Mouse (Mus musculus) megakaryocyte progenitor cell, adult 5-6 weeks (primary cell): ENCODE data around the gene Tas2r123. TPM values are rescaled to one million over a fixed set of nuclear protein-coding genes. Genes with fewer than 3 reads are reported as not detected.

Experiments
- ATAC-seq: replicated peaks from 2 replicates; pipeline ENCODE4 v1.8.0; 2016; ENCODE audit warnings: mild to moderate bottlenecking, moderate TSS enrichment, inconsistent platforms; ENCODE audit not compliant: poor library complexity
- total RNA-seq, 2 experiments: library from RNA; stranded (forward) in 1 of 2; stranded (reverse) in 1 of 2; fragments of 157-497, 149-512 nt in 1 of 2; fragments of 200-1000 nt in 1 of 2; gene quantifications; 2 replicates each; pipeline versions ENCODE4 v1.2.3 to v1.2.4; 2015 to 2017

The Tas2r123 gene
- not detected in 2 replicates for total RNA-seq (2015)
- not detected in 2 replicates for total RNA-seq (2017)

DNA sequence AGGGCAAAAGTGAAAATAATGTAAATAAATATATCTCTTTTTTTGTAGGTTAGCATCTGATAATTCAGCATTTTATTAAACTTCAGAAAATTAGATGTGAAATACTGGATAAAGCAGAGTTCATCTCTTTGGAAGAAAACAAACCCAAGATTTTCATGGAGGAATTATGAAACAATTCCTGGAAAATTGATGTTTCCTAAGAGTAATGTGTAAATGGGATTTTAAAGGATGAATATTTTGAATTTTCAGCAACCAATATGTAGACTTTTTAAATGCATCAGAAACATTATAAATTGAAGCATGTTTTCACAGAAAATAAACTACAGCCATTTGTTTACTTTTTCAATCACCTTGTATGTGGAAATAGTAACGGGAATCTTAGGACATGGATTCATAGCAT, at the start of gene Tas2r123:
TSS of gene Tas2r123 (plus strand) at position 301 of the 400 bp plus-strand sequence.
- ATAC-seq = no peak

DNA sequence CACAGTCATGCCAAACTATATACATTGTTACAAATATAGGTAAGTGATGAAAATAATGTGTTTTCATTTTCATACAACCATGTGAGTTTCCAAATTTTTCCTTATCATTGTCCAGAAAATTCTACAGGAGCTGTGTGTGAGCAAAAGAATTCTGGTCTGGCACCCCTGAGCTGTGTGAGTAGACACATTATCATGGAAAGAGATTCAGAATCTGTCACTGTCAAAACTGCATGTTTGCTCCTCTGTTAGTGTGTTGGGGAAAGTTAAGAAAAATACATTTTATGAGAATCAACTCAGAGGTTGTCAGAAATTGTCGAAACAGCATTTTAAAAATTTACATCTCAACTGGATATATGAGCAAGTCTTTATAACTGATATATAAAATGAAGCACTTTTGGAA, 44.4 kb upstream of the Tas2r123 start, which contains the start of gene Tas2r117:
TSS of gene Tas2r117 (plus strand) at position 301 of the 400 bp plus-strand sequence.
- no peak for ATAC-seq

DNA sequence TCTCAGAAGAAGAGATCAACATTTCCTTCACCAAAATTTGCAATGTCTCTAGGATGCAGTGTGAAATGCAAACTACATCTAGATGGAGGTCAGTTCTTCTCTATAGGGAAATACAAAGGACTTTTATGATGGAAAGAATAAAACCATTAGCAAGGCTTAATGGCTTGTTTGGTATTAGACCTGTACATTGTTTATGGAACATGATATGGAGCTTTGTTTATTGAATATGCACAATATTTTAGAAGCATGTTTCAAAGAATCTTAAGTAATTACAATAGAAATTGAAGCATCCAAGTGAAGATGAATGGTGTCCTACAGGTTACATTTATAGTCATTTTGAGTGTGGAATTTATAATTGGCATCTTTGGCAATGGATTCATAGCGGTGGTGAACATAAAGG, 8.2 kb downstream of the Tas2r123 start, which contains the start of gene Tas2r116:
TSS of gene Tas2r116 (plus strand) at position 301 of the 400 bp plus-strand sequence.
- ATAC-seq = no peak

DNA sequence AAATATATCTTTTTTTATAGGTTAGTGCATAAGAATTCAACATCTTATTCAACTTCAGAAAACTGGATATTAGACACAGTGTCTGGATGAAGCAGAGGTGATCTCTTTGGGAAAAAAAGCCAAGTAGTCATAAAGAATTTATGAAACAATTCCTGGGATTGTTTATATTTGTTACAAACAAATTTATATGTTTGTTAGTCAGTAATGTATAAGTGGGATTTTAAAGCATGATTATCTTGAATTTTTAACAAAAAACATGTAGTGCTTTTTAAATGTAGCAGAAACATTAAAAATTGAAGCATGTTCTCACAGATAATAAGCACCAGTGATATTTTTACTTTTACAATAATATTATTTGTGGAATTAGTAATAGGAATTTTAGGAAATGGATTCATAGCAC, 20.8 kb downstream of the Tas2r123 start, which contains the start of gene Tas2r110:
TSS of gene Tas2r110 (plus strand) at position 301 of the 400 bp plus-strand sequence.
- no peak for ATAC-seq

DNA sequence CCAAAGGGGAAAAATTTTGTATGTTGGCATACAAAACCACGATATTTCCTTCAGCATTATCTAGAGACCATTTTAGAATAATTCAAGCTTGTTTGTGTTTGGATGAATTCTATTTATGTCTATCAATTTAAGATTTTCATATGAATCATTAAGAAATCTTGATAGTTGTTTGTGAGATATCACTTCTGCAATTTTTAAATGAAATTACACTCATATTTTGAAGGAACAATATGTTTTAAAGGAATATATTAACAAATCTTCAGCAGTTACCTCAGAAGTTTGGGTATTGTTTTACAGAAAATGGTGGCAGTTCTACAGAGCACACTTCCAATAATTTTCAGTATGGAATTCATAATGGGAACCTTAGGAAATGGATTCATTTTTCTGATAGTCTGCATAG, 45.8 kb downstream of the Tas2r123 start, which contains the start of gene Tas2r113:
TSS of gene Tas2r113 (plus strand) at position 301 of the 400 bp plus-strand sequence.
- ATAC-seq = no peak

Other genes with a start within 250 kb of the Tas2r123 start
- 0.17 TPM in 1 of 2 replicates, not detected in the other for gene A630073D07Rik, start 195.6 kb upstream of the Tas2r123 start, total RNA-seq (2015)
- not detected in 2 replicates for gene A630073D07Rik, start 195.6 kb upstream of the Tas2r123 start, total RNA-seq (2017)
- gene Tas2r120, start 190.2 kb upstream of the Tas2r123 start, total RNA-seq (2015) = not detected in 2 replicates
- gene Tas2r120, start 190.2 kb upstream of the Tas2r123 start, total RNA-seq (2017) = not detected in 2 replicates
- not detected in 2 replicates for gene Tas2r121, start 146.1 kb upstream of the Tas2r123 start, total RNA-seq (2015)
- not detected in 2 replicates for gene Tas2r121, start 146.1 kb upstream of the Tas2r123 start, total RNA-seq (2017)
- gene Tas2r122, start 135.2 kb upstream of the Tas2r123 start, total RNA-seq (2015) = not detected in 2 replicates
- gene Tas2r122, start 135.2 kb upstream of the Tas2r123 start, total RNA-seq (2017) = not detected in 2 replicates
- not detected in 2 replicates for gene Tas2r115, start 109.1 kb upstream of the Tas2r123 start, total RNA-seq (2015)
- not detected in 2 replicates for gene Tas2r115, start 109.1 kb upstream of the Tas2r123 start, total RNA-seq (2017)
- gene Tas2r124, start 92.4 kb upstream of the Tas2r123 start, total RNA-seq (2015) = not detected in 2 replicates
- gene Tas2r124, start 92.4 kb upstream of the Tas2r123 start, total RNA-seq (2017) = not detected in 2 replicates
- not detected in 2 replicates for gene Tas2r102, start 85.0 kb upstream of the Tas2r123 start, total RNA-seq (2015)
- not detected in 2 replicates for gene Tas2r102, start 85.0 kb upstream of the Tas2r123 start, total RNA-seq (2017)
- not detected in 2 replicates for gene Tas2r136, start 69.0 kb upstream of the Tas2r123 start, total RNA-seq (2015)
- not detected in 2 replicates for gene Tas2r136, start 69.0 kb upstream of the Tas2r123 start, total RNA-seq (2017)
- gene Tas2r117, start 44.3 kb upstream of the Tas2r123 start, total RNA-seq (2015) = not detected in 2 replicates
- not detected in 2 replicates for gene Tas2r117, start 44.3 kb upstream of the Tas2r123 start, total RNA-seq (2017)
- not detected in 2 replicates for gene Tas2r116, start 8.3 kb downstream of the Tas2r123 start, total RNA-seq (2015)
- gene Tas2r116, start 8.3 kb downstream of the Tas2r123 start, total RNA-seq (2017) = not detected in 2 replicates
- not detected in 2 replicates for gene Tas2r110, start 20.9 kb downstream of the Tas2r123 start, total RNA-seq (2015)
- not detected in 2 replicates for gene Tas2r110, start 20.9 kb downstream of the Tas2r123 start, total RNA-seq (2017)
- not detected in 2 replicates for gene Tas2r113, start 45.9 kb downstream of the Tas2r123 start, total RNA-seq (2015)
- gene Tas2r113, start 45.9 kb downstream of the Tas2r123 start, total RNA-seq (2017) = not detected in 2 replicates
- not detected in 2 replicates for gene Tas2r125, start 62.5 kb downstream of the Tas2r123 start, total RNA-seq (2015)
- gene Tas2r125, start 62.5 kb downstream of the Tas2r123 start, total RNA-seq (2017) = not detected in 2 replicates
- gene Tas2r129, start 104.0 kb downstream of the Tas2r123 start, total RNA-seq (2015) = not detected in 2 replicates
- not detected in 2 replicates for gene Tas2r129, start 104.0 kb downstream of the Tas2r123 start, total RNA-seq (2017)
- gene Tas2r131, start 110.8 kb downstream of the Tas2r123 start, total RNA-seq (2015) = not detected in 2 replicates
- gene Tas2r131, start 110.8 kb downstream of the Tas2r123 start, total RNA-seq (2017) = not detected in 2 replicates
- gene Tas2r109, start 133.8 kb downstream of the Tas2r123 start, total RNA-seq (2015) = not detected in 2 replicates
- not detected in 2 replicates for gene Tas2r109, start 133.8 kb downstream of the Tas2r123 start, total RNA-seq (2017)
- not detected in 2 replicates for gene Tas2r103, start 190.0 kb downstream of the Tas2r123 start, total RNA-seq (2015)
- not detected in 2 replicates for gene Tas2r103, start 190.0 kb downstream of the Tas2r123 start, total RNA-seq (2017)
- gene Tas2r140, start 208.7 kb downstream of the Tas2r123 start, total RNA-seq (2015) = not detected in 2 replicates
- gene Tas2r140, start 208.7 kb downstream of the Tas2r123 start, total RNA-seq (2017) = not detected in 2 replicates